Mouse (Mus musculus): ENCODE measurements around the gene Emd. TPM values are rescaled to one million over a fixed set of nuclear protein-coding genes. Genes with fewer than 3 reads are reported as not detected.

Emd gene
- polyA plus RNA-seq, 1 experiment from 2014 or later = 28.1 TPM

DNA sequence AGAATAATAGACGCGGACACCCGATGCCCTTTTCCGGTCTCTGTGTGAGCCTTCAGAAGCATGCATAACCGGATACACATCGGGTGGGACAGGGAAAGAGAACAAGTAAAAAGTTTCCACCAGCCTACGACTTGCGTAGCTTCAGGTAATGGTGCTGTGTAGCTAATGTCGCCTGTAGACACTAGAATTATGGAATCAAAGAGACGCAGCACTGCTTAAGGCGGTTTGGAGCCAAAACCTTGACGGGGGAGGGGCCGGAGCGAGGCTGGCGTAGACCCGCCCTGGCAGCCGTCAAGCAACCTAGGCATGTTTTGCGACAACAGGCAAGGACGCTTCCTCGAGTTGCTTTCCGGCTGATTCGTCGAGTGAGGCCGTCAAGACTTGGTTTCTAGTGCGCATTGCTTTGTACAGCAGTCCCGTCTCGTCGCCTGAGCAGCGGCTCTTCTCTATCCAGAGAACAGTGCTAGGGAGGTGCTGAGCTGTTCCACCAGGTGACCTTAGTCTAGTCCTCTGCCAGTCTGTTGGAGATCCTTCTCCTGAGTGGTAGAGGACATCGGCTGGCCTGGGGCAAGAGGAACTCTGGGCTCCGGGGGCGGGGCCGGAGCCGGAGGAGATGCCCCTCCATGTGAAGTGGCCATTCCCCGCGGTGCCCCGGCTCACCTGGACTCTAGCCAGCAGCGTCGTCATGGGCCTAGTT, 28.1 kb downstream of the Emd start:
- H3K9me3 ChIP-seq (ENCODE audit: control insufficient read depth, low read length) = no peaks in the 10 kb centered on the region
- WGBS = 26% methylated on average over 39 of the region's 39 CpGs
- no peaks in the 10 kb centered on the region for H3K36me3 ChIP-seq (ENCODE audit: control insufficient read depth, insufficient read depth, low read length)
- peak overlapping the region; percentile 62 for H3K4me3 ChIP-seq (ENCODE audit: low read length)
- H3K9ac ChIP-seq (ENCODE audit: low read depth, low read length) = peak overlapping the region; percentile 74
- H3K27ac ChIP-seq (ENCODE audit: low read depth, low read length) = peak overlapping the region; percentile 77; the same call in 1 of the 2 replicates
- peak; percentile 70 for ATAC-seq (ENCODE audit: low FRiP score, low TSS enrichment)
- peak overlapping the region; percentile 67 for H3K4me2 ChIP-seq (replicated peaks; ENCODE audit: low read depth, low read length)
- H3K27me3 ChIP-seq (ENCODE audit: control insufficient read depth, insufficient read depth, low read length) = no peaks in the 10 kb centered on the region
- H3K4me1 ChIP-seq (ENCODE audit: control insufficient read depth, insufficient read depth, low read length) = no peaks in the 10 kb centered on the region

- 53% methylated on average over 5 of the region's 5 CpGs for WGBS
- no peak; the same call in 1 of the 2 replicates for ATAC-seq (ENCODE audit: low FRiP score, low TSS enrichment)
Observed at GRCm38 (mm10) chrX:74283092-74283437, 28.6 kb downstream of the Emd start.

DNA sequence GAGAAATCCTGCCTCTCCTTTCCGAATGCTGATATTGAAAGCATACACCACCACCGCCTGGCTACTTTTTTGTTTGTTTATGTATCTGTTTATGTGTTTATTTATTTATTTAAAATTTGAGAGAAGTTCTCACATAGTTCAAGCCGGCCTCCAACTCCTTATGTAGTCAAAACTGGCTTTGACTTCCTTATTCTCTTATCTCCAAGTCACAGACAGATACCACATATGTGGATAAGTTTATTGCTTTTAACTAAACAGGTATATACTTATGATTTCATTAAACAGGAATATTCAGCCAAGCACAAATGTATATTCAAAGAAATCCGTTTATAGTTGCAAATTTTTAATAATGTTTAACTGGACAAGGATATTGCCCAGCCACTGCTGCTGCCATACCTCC, 38.9 kb downstream of the Emd start:
- no peak for ATAC-seq (ENCODE audit: low FRiP score, low TSS enrichment)
- H3K36me3 ChIP-seq (ENCODE audit: control insufficient read depth, insufficient read depth, low read length) = no peaks in the 10 kb centered on the region; the same call in 1 of the 2 replicates
- no peaks in the 10 kb centered on the region for H3K4me1 ChIP-seq (ENCODE audit: control insufficient read depth, insufficient read depth, low read length)
- H3K9ac ChIP-seq (ENCODE audit: low read depth, low read length) = no peak overlapping the region
- no peaks in the 10 kb centered on the region for H3K9me3 ChIP-seq (ENCODE audit: control insufficient read depth, low read length)
- 76% methylated on average over 4 of the region's 4 CpGs for WGBS
- H3K4me3 ChIP-seq (ENCODE audit: low read length) = no peak overlapping the region
- no peaks in the 10 kb centered on the region for H3K27me3 ChIP-seq (ENCODE audit: control insufficient read depth, insufficient read depth, low read length)
- no peak overlapping the region for H3K27ac ChIP-seq (ENCODE audit: low read depth, low read length)
- H3K4me2 ChIP-seq (replicated peaks; ENCODE audit: low read depth, low read length) = no peak overlapping the region

More at GRCm38 (mm10) chrX:74283092-74283437, 28.6 kb downstream of the Emd start:
- H3K27me3 ChIP-seq (ENCODE audit: control insufficient read depth, insufficient read depth, low read length) = no peaks in the 10 kb centered on the region
- H3K4me1 ChIP-seq (ENCODE audit: control insufficient read depth, insufficient read depth, low read length) = no peaks in the 10 kb centered on the region
- H3K9ac ChIP-seq (ENCODE audit: low read depth, low read length) = peak overlapping the region; percentile 74
- H3K4me2 ChIP-seq (replicated peaks; ENCODE audit: low read depth, low read length) = peak overlapping the region; percentile 60
- H3K36me3 ChIP-seq (ENCODE audit: control insufficient read depth, insufficient read depth, low read length) = 0 out of 2 replicates have a peak, but pooled peaks cover 5% of the 10 kb centered on the region
- H3K9me3 ChIP-seq (ENCODE audit: control insufficient read depth, low read length) = no peaks in the 10 kb centered on the region
- H3K27ac ChIP-seq (ENCODE audit: low read depth, low read length) = peak overlapping the region; percentile 77; the same call in 1 of the 2 replicates
- H3K4me3 ChIP-seq (ENCODE audit: low read length) = peak overlapping the region; percentile 62

GRCm38 (mm10) chrX:74296538-74297448, 42.3 kb downstream of the Emd start, which contains the start of gene Atp6ap1:
TSS of gene Atp6ap1 (plus strand) at chrX:74297097.
- Histone ChIP-seq H3K27me3 (ENCODE audit: control insufficient read depth, insufficient read depth, low read length) (no peaks in the 10 kb centered on the region), H3K4me1 (ENCODE audit: control insufficient read depth, insufficient read depth, low read length) (no peaks in the 10 kb centered on the region), H3K27ac (ENCODE audit: low read depth, low read length) (no peak within 1 kb of the TSS), H3K9ac (ENCODE audit: low read depth, low read length) (peak within 1 kb of the TSS; percentile 71), H3K9me3 (ENCODE audit: control insufficient read depth, low read length) (no peaks in the 10 kb centered on the region), H3K36me3 (ENCODE audit: control insufficient read depth, insufficient read depth, low read length) (peaks cover 7% of the 10 kb centered on the region; the same call in 1 of the 2 replicates), H3K4me3 (ENCODE audit: low read length) (peak within 1 kb of the TSS; percentile 60), H3K4me2 (replicated peaks; ENCODE audit: low read depth, low read length) (peak within 1 kb of the TSS; percentile 55)
- peak; percentile 98 for ATAC-seq (ENCODE audit: low FRiP score, low TSS enrichment)
- 21% methylated on average over 37 of the region's 37 CpGs for WGBS

GRCm38 (mm10) chrX:74298348-74298747, 43.9 kb downstream of the Emd start:
- 74% methylated on average over 1 of the region's 1 CpGs for WGBS

DNA sequence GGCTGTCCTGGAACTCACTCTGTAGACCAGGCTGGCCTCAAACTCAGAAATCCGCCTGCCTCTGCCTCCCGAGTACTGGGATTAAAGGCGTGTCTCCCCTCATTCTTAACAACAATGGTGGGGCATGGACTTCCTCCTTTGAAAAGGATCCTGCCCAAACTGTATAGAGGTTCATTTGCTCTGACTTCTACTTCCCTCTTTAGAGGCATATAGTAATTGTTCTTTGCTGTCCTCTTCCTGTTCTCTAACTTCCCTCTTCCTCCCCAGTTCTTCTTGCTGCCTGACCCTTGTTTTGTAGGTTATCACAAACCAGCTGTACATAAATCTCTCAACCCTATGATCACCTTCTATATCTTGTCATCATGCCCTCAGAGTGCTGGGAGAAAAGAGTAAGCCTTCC, 45.2 kb downstream of the Emd start:
- H3K27ac ChIP-seq (ENCODE audit: low read depth, low read length) = no peak overlapping the region
- ATAC-seq (ENCODE audit: low FRiP score, low TSS enrichment) = no peak
- H3K4me2 ChIP-seq (replicated peaks; ENCODE audit: low read depth, low read length) = no peak overlapping the region
- H3K9ac ChIP-seq (ENCODE audit: low read depth, low read length) = no peak overlapping the region
- H3K4me1 ChIP-seq (ENCODE audit: control insufficient read depth, insufficient read depth, low read length) = no peaks in the 10 kb centered on the region
- no peak overlapping the region for H3K4me3 ChIP-seq (ENCODE audit: low read length)
- H3K27me3 ChIP-seq (ENCODE audit: control insufficient read depth, insufficient read depth, low read length) = no peaks in the 10 kb centered on the region
- H3K9me3 ChIP-seq (ENCODE audit: control insufficient read depth, low read length) = no peaks in the 10 kb centered on the region
- 93% methylated on average over 3 of the region's 3 CpGs for WGBS
- H3K36me3 ChIP-seq (ENCODE audit: control insufficient read depth, insufficient read depth, low read length) = peaks cover 9% of the 10 kb centered on the region; the same call in 1 of the 2 replicates

More at GRCm38 (mm10) chrX:74298348-74298747, 43.9 kb downstream of the Emd start:
- H3K9me3 ChIP-seq (ENCODE audit: control insufficient read depth, low read length) = no peaks in the 10 kb centered on the region
- no peak overlapping the region for H3K4me3 ChIP-seq (ENCODE audit: low read length)
- H3K27ac ChIP-seq (ENCODE audit: low read depth, low read length) = no peak overlapping the region
- no peaks in the 10 kb centered on the region for H3K4me1 ChIP-seq (ENCODE audit: control insufficient read depth, insufficient read depth, low read length)
- no peak overlapping the region for H3K4me2 ChIP-seq (replicated peaks; ENCODE audit: low read depth, low read length)
- H3K27me3 ChIP-seq (ENCODE audit: control insufficient read depth, insufficient read depth, low read length) = no peaks in the 10 kb centered on the region
- no peak for ATAC-seq (ENCODE audit: low FRiP score, low TSS enrichment)
- H3K9ac ChIP-seq (ENCODE audit: low read depth, low read length) = no peak overlapping the region
- peaks cover 9% of the 10 kb centered on the region; the same call in 1 of the 2 replicates for H3K36me3 ChIP-seq (ENCODE audit: control insufficient read depth, insufficient read depth, low read length)

GRCm38 (mm10) chrX:74304867-74305700, 50.6 kb downstream of the Emd start, which contains the start of gene Gdi1:
TSS of gene Gdi1 (plus strand) at chrX:74304998.
- peak within 1 kb of the TSS; percentile 60 for H3K4me3 ChIP-seq (ENCODE audit: low read length)
- H3K36me3 ChIP-seq (ENCODE audit: control insufficient read depth, insufficient read depth, low read length) = peaks cover 39% of the 10 kb centered on the region
- H3K27me3 ChIP-seq (ENCODE audit: control insufficient read depth, insufficient read depth, low read length) = no peaks in the 10 kb centered on the region
- H3K4me2 ChIP-seq (replicated peaks; ENCODE audit: low read depth, low read length) = peak within 1 kb of the TSS; percentile 56
- no peaks in the 10 kb centered on the region for H3K9me3 ChIP-seq (ENCODE audit: control insufficient read depth, low read length)
- 0 out of 2 replicates have a peak, but pooled peaks cover 3% of the 10 kb centered on the region for H3K4me1 ChIP-seq (ENCODE audit: control insufficient read depth, insufficient read depth, low read length)
- H3K27ac ChIP-seq (ENCODE audit: low read depth, low read length) = peak within 1 kb of the TSS; percentile 79
- peak within 1 kb of the TSS; percentile 68 for H3K9ac ChIP-seq (ENCODE audit: low read depth, low read length)
- 25% methylated on average over 41 of the region's 41 CpGs for WGBS
- ATAC-seq (ENCODE audit: low FRiP score, low TSS enrichment) = peak; percentile 85

All from kidney, embryonic 14.5 days (tissue).